Mouse (Mus musculus) Patski (cell line): ENCODE data around the gene Zbp1. TPM values are rescaled to one million over a fixed set of nuclear protein-coding genes. Genes with fewer than 3 reads are reported as not detected.
A peak's percentile ranks its signal among the peaks of the same experiment; 100 is the strongest.

Experiments used
- ATAC-seq: fragments of 100-300 bp; one replicate; pipeline ENCODE4 v1.8.0; 2021
- CTCF ChIA-PET: fragments of 350-600 bp; sonication (Branson Sonifier 250); formaldehyde crosslinking; loops from one replicate; lab custom pipeline; 2022; ENCODE audit warnings: inconsistent platforms; lab: Charles Lee
- POLR2A ChIA-PET: fragments of 350-600 bp; sonication (Branson Sonifier 250); formaldehyde crosslinking; loops from one replicate; lab custom pipeline; 2022; ENCODE audit warnings: antibody characterized with exemption, inconsistent platforms; lab: Charles Lee
- DNase-seq: peaks from one replicate; pipeline ENCODE4 v3.0.0-alpha.2; 2011; ENCODE audit warnings: low read depth, low spot score
- H3K27me3 ChIP-seq: fragments of 371-371 bp; one replicate; pipeline ENCODE4 v1.5.1; 2021
- CTCF ChIP-seq: fragments of 100-300 bp; IDR thresholded peaks from one replicate; pipeline ENCODE4 v1.5.1; 2021
- in situ Hi-C: fragments of 300-500 bp; cut with MboI; formaldehyde crosslinking; loops from 3 replicates; pipeline ENCODE4 v1.11.1; 2018; ENCODE audit warnings: low pct_unique_long_range_greater_than_20kb, mixed read lengths
- polyA plus RNA-seq: library from polyadenylated mRNA; unstranded; gene quantifications from one replicate; pipeline ENCODE4 v1.2.3, GENCODE M21; 2021

Zbp1 gene
- 0.05 TPM for polyA plus RNA-seq

- in situ Hi-C loops: no loop called here
- ChIA-PET CTCF (interaction anchor here (0.9 to 2.0 kb wide), 10 partner anchors 11 to 343 kb away, joined by 3 to 13 read pairs (median 3); no protein-coding TSS in a partner anchor), POLR2A (interaction anchor here (0.7 kb wide), 1 partner anchor 82 kb away, joined by 3 read pairs; no protein-coding TSS in a partner anchor)
- no peak for TF ChIP-seq CTCF
- no peaks in the 10 kb centered on the region for H3K27me3 ChIP-seq
- DNase-seq (no peak), ATAC-seq (no peak)
These were observed at the start of gene Zbp1 for GRCm38 (mm10) chr2:173218416-173219141. TSS of gene Zbp1 (minus strand) at chr2:173218923.

GRCm38 (mm10) chr2:173267562-173267961 is 48.8 kb upstream of the Zbp1 start:
- no peak for TF ChIP-seq CTCF
- DNase-seq (no peak), ATAC-seq (no peak)
- H3K27me3 ChIP-seq: no peaks in the 10 kb centered on the region
- ChIA-PET CTCF (interaction anchor here (1.0 kb wide), 1 partner anchor 31 kb away, joined by 3 read pairs; no protein-coding TSS in a partner anchor), POLR2A (interaction anchor here (0.6 to 1.2 kb wide), 2 partner anchors 11 to 807 kb away, joined by 3 to 4 read pairs; no protein-coding TSS in a partner anchor)
- in situ Hi-C loops: loop anchor here (5.0 kb wide), 1 partner anchor 85 kb away; no protein-coding TSS in a partner anchor

- CTCF ChIA-PET: interaction anchor here (1.0 kb wide), 1 partner anchor 30 kb away, joined by 3 read pairs; no protein-coding TSS in a partner anchor
- POLR2A ChIA-PET: interaction anchor here (0.9 to 1.2 kb wide), 3 partner anchors 10 to 15 kb away, joined by 3 read pairs; no protein-coding TSS in a partner anchor
- H3K27me3 ChIP-seq: no peaks in the 10 kb centered on the region
- in situ Hi-C loops: loop anchor here (5.0 kb wide), 1 partner anchor 86 kb away; no protein-coding TSS in a partner anchor
- TF ChIP-seq CTCF: no peak
- no peak for ATAC-seq
- no peak for DNase-seq
These were observed 47.8 kb upstream of the Zbp1 start for GRCm38 (mm10) chr2:173266349-173267112.

GRCm38 (mm10) chr2:173265468-173266265 is 46.9 kb upstream of the Zbp1 start:
- no peak for TF ChIP-seq CTCF
- no peak for ATAC-seq
- in situ Hi-C loops: loop anchor here (5.0 kb wide), 1 partner anchor 87 kb away; no protein-coding TSS in a partner anchor
- CTCF ChIA-PET: interaction anchor here (0.6 to 0.8 kb wide), 2 partner anchors 123 to 438 kb away, joined by 3 to 4 read pairs; no protein-coding TSS in a partner anchor
- DNase-seq: no peak
- POLR2A ChIA-PET: interaction anchor here (0.9 kb wide), 2 partner anchors 12 to 16 kb away, joined by 3 read pairs; no protein-coding TSS in a partner anchor
- H3K27me3 ChIP-seq: no peaks in the 10 kb centered on the region

- ATAC-seq: no peak
- POLR2A ChIA-PET: interaction anchor here (2.0 kb wide), 1 partner anchor 12 kb away, joined by 6 read pairs; the partner anchor contains the start of gene Pmepa1
- in situ Hi-C loops: loop anchor here (5.0 kb wide), 1 partner anchor 88 kb away; no protein-coding TSS in a partner anchor
- CTCF ChIA-PET: interaction anchor here (0.6 to 0.8 kb wide), 2 partner anchors 124 to 439 kb away, joined by 3 to 4 read pairs; no protein-coding TSS in a partner anchor
- DNase-seq: no peak
- no peaks in the 10 kb centered on the region for H3K27me3 ChIP-seq
- TF ChIP-seq CTCF: no peak
These were observed 45.9 kb upstream of the Zbp1 start for GRCm38 (mm10) chr2:173264467-173265128.

GRCm38 (mm10) chr2:173263636-173264330 is 45.1 kb upstream of the Zbp1 start:
- CTCF ChIA-PET: no interaction called here

GRCm38 (mm10) chr2:173261497-173261896 is 42.8 kb upstream of the Zbp1 start:
- DNase-seq: no peak
- in situ Hi-C loops: no loop called here
- TF ChIP-seq CTCF: no peak
- ATAC-seq: peak; percentile 34
- CTCF ChIA-PET: interaction anchor here (2.7 kb wide), 1 partner anchor 11 kb away, joined by 11 read pairs; no protein-coding TSS in a partner anchor
- POLR2A ChIA-PET: interaction anchor here (0.9 kb wide), 1 partner anchor 24 kb away, joined by 3 read pairs; no protein-coding TSS in a partner anchor
- H3K27me3 ChIP-seq: no peaks in the 10 kb centered on the region

More at GRCm38 (mm10) chr2:173263636-173264330, 45.1 kb upstream of the Zbp1 start:
- no peak for TF ChIP-seq CTCF
- no peak for DNase-seq
- POLR2A ChIA-PET: interaction anchor here (2.0 kb wide), 1 partner anchor 13 kb away, joined by 6 read pairs; the partner anchor contains the start of gene Pmepa1
- H3K27me3 ChIP-seq: no peaks in the 10 kb centered on the region
- in situ Hi-C loops: no loop called here
- peak; percentile 75 for ATAC-seq

- in situ Hi-C loops: no loop called here
- ATAC-seq (no peak), DNase-seq (no peak)
- no peak for TF ChIP-seq CTCF
- H3K27me3 ChIP-seq: no peaks in the 10 kb centered on the region
- ChIA-PET CTCF (interaction anchor here (1.4 kb wide), 1 partner anchor 39 kb away, joined by 3 read pairs; the partner anchor contains the start of gene Zbp1), POLR2A (interaction anchor here (1.2 kb wide), 1 partner anchor 28 kb away, joined by 3 read pairs; no protein-coding TSS in a partner anchor)
These were observed 39.9 kb upstream of the Zbp1 start for GRCm38 (mm10) chr2:173258459-173259091.
